Mouse (Mus musculus) CH12F3 (cell line): ENCODE results near the gene Arpp21.

Source experiments
- in situ Hi-C: fragments of 300-500 bp; cut with MboI; formaldehyde crosslinking; loops from 2 replicates; pipeline ENCODE4 v1.14.3; 2020; ENCODE audit warnings: low sequenced_read_pairs

Arpp21 gene

GRCm38 (mm10) chr9:112117632-112118410, 117.9 kb downstream of the Arpp21 start:
- in situ Hi-C loops = no loop called here

GRCm38 (mm10) chr9:112111610-112112009, 124.1 kb downstream of the Arpp21 start:
- in situ Hi-C loops = no loop called here

DNA sequence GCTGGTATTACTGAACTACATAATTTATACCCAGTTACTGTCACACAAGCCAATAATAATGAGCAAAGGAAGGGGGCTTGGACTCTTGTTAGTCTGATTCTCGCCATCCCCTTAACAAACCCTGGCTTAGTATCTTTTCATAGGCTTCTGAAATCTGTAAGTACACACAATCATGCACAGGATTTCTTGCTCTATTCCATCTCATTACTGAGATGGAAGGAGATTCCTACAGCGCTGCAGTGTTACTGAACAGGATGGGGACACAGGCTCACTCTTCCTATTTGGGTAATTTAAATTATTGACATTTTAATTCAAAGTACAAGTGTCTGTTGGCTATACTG, 132.9 kb downstream of the Arpp21 start:
- in situ Hi-C loops = no loop called here

- in situ Hi-C loops = no loop called here
Measured at GRCm38 (mm10) chr9:112102155-112102851, 133.4 kb downstream of the Arpp21 start.

GRCm38 (mm10) chr9:112100841-112101595, 134.7 kb downstream of the Arpp21 start:
- in situ Hi-C loops = no loop called here

GRCm38 (mm10) chr9:112098267-112098666, 137.5 kb downstream of the Arpp21 start:
- in situ Hi-C loops = no loop called here

GRCm38 (mm10) chr9:112095708-112096107, 140.0 kb downstream of the Arpp21 start:
- in situ Hi-C loops = no loop called here

- in situ Hi-C loops = no loop called here
Measured at GRCm38 (mm10) chr9:112095198-112095597, 140.5 kb downstream of the Arpp21 start.

DNA sequence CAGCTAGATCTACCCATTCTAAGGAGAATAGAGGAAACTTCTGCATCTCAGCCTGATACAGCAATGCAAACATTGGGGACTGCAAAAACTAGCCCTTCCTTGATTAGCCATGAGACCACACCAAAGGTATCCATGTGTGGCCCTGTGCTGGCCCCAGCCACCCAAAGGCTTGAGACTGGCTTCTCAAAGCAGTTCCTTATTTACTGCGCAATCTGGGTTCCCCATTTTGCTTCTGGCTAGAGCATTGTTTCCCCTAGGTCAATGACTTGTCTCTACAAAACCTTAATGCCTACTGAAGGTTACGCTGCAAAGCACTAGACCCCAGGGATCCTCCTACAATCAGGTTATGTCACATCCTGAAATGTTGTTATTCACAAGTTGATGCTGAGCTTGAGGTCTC, 156.8 kb downstream of the Arpp21 start:
- in situ Hi-C loops = no loop called here

GRCm38 (mm10) chr9:112078453-112078852, 157.3 kb downstream of the Arpp21 start:
- in situ Hi-C loops = no loop called here

DNA sequence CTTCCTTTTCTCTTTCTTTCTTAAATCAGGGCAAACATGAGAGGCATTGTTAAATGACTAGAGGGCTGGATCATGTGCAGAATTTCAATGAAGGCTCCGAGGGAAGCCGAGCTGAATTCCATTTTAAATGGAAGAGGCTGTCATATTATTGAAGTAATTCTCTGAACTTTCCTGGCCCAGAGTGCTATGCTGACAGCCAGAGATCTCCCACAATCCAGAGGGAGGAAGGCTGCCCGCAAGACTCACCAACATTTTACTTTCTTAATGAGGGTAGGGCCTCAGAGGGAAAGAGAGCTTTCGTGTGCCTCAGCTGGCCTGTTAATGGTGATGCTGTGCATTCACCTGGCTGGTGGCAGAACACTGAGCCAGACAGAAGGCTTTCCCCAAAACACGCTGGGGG, 160.5 kb downstream of the Arpp21 start:
- in situ Hi-C loops = no loop called here

DNA sequence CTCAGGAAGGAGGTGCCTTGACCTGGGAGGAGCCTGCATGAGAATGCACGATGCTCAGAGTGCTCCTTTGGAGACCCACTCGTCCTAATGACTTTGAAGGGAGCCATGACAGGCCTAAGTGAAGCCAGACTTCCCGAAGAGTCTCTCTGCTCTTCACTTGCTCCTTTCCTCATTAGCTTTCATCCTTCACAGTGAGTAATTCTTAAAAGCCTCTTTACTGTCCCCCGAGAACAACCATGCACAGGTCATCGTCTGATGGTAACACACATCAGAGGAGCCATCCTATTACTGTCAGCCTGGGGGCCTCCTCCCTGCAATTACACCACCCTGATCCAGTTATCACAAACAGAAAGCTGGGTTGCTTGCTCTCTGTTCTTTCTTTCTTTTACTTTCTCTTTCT, 160.9 kb downstream of the Arpp21 start:
- in situ Hi-C loops = no loop called here

- in situ Hi-C loops = no loop called here
Measured at GRCm38 (mm10) chr9:112071368-112071767, 164.4 kb downstream of the Arpp21 start.

- in situ Hi-C loops = no loop called here
Measured at GRCm38 (mm10) chr9:112070961-112071360, 164.8 kb downstream of the Arpp21 start.

- in situ Hi-C loops = no loop called here
Measured at GRCm38 (mm10) chr9:112068250-112068649, 167.5 kb downstream of the Arpp21 start.

DNA sequence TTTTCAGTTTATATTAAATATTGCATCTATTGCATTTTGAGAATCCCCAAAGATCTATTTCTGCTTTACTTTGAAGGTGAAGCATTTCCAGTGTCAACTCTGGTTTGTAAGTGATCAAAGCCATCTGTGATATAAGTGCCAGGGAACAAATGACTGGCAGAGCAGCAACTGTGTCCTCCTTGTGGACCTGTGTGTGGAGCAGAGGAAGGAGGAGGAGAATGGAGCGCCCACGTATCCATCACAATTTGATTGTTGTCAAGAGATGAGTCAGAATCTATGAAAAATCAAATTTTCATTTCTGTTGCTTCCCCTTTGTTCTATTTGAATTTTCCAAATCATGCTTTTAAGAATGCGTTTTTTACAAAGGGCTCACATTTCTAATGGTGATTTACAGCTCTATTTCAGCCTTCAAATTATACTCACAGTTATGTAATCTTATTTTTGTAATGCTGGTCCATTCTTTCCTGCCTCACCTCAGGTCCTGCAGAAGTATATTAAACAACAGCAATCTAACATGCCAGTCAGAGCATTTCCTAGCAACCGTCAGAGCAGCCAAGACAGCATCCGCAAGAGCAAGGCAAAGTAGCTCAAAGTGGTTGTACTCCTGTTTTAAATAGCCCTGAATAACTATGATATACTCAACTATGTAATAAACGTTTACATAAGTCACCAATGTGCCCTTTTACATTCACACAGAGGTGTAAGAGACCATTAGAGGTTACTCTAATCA, 174.9 kb downstream of the Arpp21 start:
- in situ Hi-C loops = no loop called here

- in situ Hi-C loops = no loop called here
Measured at GRCm38 (mm10) chr9:112054807-112055381, 180.8 kb downstream of the Arpp21 start.

DNA sequence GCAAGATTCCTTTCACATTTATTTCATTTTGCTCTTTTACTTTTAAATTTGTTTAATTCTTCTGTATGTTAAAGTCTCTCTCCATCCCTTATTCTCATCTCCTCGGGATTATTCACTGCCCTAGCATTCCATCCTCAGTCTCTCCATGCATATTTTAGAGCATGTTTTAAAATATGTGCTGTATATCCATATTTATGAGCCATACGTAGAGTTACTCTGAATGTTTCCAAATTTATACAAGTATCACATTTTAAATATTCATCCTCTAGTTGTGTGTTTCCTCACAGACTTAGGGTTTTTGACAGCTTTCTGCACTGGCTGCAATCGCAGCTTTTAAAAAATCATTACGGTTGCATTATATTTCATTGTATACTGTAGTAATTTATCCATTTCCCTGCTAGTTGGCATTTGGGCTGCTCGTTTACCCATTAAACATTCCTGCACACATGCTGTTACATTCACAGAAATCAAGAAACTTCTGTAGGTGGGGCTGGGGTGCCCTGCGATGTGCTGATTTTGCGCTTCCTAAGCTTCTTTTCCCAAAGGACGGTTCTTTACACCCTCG, 187.8 kb downstream of the Arpp21 start:
- in situ Hi-C loops = no loop called here

GRCm38 (mm10) chr9:112040566-112040965, 195.2 kb downstream of the Arpp21 start:
- in situ Hi-C loops = no loop called here

GRCm38 (mm10) chr9:112037732-112038131, 198.0 kb downstream of the Arpp21 start:
- in situ Hi-C loops = no loop called here
